Mouse (Mus musculus): ENCODE measurements around the gene Cd96.

The Cd96 gene

GRCm38 (mm10) chr16:46033896-46034295 is 86.2 kb downstream of the Cd96 start:
- no peak for DNase-seq

- DNase-seq, result no peak
Observed at GRCm38 (mm10) chr16:46022958-46023491, 97.0 kb downstream of the Cd96 start.

DNA sequence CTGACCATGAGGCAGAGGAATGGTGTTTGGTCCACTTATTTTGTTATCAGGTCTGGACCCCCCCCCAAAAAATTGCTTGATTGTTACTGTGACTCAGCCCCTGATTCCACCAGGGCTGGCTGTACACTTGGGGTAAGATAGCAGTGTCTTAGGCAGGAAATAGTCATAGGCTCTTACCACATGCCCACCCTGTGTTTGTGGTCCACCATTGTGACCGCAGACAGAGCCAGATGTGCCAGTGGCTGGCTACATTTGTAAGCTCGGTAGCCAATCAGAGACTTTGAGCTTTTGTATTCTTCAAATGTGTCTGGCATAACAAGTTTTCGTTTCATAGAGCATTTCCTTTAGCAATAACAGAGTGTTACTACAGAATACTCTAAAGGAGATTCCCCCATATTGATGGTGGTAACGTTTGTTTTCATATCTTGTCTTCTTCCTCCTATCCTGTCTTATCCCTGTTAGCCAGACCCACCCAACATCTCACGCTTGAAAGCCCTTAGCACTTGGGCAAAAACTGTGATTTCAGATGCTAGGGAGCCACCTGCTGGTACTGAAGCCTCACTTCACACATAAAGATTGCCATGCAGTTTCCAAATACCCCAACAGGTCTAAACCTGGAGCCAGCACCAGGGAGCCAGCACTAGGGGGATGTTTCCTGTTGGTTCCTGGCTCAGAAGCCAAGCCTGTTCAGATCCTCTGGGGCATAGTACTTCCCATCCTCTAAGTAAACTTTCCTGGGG is 97.7 kb downstream of the Cd96 start:
- peak in 1 of 2 experiments; percentile 30 for DNase-seq

DNA sequence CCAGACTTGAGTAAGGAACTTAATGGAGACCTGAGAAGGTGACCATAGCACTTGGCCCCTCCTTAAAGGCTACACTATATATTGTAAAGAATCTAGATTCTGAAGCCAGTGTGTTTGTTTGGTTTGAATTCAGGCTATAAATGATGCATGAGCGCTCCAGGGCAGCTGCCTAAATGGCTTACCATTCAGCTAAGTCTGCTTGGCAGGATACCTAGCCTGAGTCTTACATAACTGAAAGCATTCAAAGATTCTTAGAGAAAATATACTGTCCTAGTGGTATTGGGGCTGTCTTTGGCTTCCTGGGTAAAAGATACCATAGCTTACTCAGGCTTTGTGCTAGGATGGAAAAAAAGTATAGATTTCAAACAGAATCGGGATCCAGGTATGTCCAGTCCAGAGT is 98.7 kb downstream of the Cd96 start:
- no peak for DNase-seq

- no peak for DNase-seq
Observed at GRCm38 (mm10) chr16:46020396-46020795, 99.7 kb downstream of the Cd96 start.

DNA sequence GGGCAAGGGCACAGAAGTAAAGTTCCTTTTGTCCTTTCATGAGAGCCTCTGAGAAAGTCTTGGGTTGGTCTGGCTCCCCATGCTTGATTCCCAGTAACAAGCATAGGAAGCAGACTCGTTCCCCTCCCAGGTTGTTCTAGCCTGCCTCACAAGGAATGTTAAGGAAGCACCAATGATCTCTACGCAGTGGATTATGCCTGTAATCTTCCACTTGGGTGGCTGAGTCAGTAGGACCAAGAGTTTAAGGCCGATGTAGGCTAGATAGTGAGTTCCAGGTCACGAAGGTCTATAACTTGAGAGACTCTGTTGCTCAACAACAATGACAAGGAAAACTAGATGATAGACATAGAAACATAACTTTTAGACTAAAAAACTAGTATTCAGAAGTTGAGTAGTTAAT is 100.3 kb downstream of the Cd96 start:
- no peak for DNase-seq

GRCm38 (mm10) chr16:46019359-46019758 is 100.7 kb downstream of the Cd96 start:
- no peak for DNase-seq

- DNase-seq, result no peak
Observed at GRCm38 (mm10) chr16:46011696-46012095, 108.4 kb downstream of the Cd96 start.

- peak; percentile 23 to 36 for DNase-seq
Observed at GRCm38 (mm10) chr16:46010906-46011220, 109.2 kb downstream of the Cd96 start.

- DNase-seq, result peak; percentile 90 to 93
Observed at GRCm38 (mm10) chr16:46010153-46010905, 109.7 kb downstream of the Cd96 start, which contains the start of gene Plcxd2. TSS of gene Plcxd2 (minus strand) at chr16:46010218.

DNA sequence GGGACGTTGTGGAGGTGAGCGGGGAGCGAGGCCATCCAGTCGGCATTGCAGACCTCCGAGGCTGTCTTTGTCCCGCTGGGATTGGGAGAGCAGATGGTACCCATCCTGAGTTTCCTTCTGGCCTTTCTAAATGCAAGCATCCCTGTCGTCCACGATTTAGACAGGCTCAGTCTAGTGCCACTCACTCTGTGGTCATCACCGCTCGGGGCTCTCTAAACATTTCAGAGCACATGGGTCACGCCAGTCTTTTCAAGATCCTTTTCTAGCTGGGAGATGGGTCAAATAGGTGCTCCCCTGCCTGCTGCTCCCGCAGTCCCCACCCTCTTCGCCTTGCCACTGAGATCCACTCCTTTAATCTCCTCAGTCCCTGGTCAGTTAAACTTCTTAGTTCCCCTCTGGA is 110.3 kb downstream of the Cd96 start:
- DNase-seq, result no peak

DNA sequence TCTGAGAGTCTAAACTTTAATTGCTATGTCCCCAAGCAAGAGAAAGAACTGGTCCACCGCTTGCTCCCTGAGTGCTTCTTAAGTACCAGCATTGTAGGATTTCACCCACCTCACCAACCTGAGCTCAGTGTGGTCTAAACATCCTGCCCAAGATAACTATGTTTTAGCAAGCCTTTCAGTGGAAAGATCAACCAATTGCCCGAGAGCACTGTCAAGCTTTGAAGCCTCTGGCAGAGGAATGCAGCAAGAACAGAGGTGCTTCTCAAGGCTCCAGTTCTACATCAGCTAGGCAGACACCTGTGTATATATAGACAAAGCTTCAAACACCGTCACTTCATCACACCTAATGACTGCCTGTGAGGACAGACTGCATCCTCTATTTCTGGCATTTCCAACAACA is 111.3 kb downstream of the Cd96 start:
- no peak for DNase-seq

DNA sequence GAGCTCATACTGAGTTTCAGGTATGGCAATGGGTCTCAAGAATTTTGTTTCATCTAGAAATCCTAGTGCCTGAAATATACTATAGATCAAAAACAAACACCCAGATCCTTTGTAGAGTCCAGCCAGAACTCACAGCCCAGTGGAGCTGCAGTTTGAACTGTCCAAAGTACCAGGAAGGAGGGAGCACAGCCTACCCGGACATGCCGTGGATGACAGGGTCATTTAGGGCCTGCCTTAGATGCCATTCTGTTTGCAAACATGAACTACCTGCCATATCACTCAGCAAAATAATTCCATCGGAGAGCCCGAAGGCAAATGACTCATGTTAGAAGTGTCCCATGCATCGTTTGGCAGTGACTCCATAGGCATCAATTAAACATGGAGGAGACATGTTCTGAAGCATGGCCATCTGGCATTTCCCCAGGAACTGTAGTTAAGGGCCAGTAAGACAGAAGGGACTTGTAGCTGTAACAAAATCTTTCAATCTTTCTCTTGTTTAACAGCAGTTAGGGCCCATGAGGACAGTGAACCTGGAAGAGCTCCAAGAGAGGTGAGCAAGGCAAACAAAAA is 111.9 kb downstream of the Cd96 start:
- no peak for DNase-seq

DNA sequence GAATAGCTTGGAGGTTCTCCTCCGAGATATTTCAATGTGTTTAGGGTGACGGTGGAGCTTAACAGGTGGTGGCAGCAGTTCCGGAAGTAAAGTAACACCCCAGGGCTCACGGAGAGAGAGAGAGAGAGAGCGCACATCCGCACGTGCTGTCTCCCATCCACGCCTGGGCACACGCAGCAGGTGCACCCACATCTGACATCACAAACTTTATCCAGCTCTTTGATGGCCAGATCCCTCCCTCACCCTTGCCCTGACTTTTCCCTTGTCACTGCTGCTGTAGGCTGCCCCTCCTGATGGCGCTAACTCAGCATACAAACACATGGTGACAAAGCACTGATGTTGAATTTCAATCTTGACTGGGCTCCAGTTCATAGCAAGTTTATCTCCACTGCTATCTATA is 113.8 kb downstream of the Cd96 start:
- no peak for DNase-seq

DNA sequence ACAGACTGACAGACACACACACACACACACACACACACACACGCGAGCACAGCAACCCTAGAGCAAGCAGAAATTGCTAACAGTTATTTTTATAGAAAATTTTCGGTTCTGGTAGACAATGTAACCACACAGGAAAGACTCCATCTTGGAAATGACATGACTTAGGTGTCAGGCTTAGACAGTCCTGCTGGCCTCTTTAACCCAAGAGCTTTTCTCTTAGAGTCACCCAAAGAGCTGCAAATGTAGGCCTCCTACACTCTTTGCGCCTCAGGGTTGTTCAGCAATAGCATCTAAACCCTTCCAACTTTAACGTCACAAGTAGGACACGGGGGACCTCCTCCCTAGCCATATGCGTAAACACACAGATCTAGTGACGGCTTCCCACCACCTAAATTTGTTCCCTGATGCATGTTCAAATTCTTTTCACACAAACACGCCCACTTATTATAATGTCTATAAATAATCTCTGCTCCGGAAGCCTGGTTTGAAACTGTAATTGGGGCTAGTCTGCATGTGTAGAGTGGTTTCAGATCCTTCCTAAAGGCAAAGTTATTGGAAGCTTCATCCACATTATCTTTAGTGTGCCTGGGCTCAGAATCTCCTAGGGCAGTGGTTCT is 118.4 kb downstream of the Cd96 start:
- DNase-seq, result no peak

GRCm38 (mm10) chr16:46000976-46001375 is 119.1 kb downstream of the Cd96 start:
- no peak for DNase-seq

DNA sequence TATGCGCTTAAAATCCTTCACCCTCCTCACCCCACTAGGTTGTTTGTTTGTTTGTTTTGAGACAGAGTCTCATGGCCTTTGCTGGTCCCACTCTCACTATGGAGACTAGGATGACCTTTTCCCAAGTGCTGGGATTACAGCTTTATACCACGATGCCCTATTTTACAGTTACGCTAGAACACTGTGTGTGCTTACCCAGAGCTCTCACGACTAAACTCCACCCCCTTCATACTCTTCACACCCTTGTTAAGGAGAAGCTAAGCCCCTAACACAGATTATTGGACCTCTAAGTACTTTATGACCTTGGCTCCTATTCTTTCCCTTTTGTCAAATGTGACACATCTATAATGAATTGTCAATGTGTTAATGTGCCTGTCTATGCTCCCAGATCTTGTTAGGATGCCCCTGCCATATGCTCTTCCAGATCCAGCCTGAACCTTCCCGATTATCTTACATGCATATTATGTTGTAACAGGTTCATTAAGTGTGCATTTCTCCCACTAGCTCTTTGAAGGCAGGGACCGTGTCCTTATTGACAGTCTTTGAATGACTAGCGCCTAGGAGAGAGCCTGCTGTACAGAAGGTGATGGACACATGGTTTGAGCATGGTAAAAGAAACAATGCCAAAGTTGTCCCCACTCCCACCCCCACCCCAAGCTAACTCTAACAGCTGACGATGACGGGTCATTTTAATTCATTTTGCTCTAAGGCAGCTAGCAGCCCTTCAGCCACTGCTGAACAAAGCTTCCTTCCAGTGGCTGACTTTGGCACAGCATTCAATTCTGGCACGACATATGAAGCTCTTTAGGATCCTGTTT is 120.5 kb downstream of the Cd96 start:
- no peak for DNase-seq

GRCm38 (mm10) chr16:45998231-45998630 is 121.8 kb downstream of the Cd96 start:
- DNase-seq, result no peak

DNA sequence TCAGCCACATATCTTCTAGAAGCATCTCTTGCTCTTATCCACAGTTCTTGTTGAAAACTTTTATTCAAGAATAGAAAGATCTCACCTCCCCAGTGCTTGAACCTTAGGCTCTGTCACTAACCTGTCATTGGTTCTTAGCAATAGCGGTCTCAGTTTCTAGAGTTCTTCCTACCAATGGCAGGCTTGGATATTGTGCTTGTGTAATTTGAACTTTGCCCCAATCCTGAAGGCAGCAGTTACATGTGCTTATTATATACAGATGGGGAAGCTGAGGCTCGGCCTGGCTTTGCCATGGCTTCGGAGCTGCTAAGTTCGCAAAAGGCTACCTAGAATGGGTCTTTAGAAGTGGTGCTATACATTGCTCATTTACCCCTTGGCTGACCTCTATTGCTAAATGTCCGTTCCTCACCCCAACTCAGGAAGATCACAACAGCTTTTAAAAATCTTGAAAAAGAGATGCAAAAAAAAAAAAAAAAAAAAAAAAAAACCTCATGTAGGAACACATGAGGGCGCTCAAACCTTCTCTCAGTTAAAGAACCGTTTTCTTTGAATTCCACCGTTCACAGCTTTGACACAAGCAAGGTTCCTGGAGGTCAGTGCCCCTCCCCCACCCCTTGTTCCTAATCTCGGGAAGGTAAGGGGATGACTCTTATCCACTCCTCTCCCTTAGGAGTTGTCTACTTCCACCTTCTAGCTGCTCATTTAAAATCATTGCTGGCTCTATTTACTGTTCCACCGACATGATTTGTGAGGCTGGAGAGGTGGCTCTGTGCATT is 129.0 kb downstream of the Cd96 start:
- no peak for DNase-seq

GRCm38 (mm10) chr16:45986236-45986635 is 133.8 kb downstream of the Cd96 start:
- DNase-seq, result no peak

All from spleen, adult 18-20 months (tissue).